Mouse (Mus musculus) R1 (cell line): ENCODE measurements around the gene Aar2.
A peak's percentile ranks its signal among the peaks of the same experiment; 100 is the strongest.

Experiments
- DNase-seq: peaks from one replicate; pipeline ENCODE4 v3.0.0-alpha.2; 2018; ENCODE audit warnings: low read depth, low spot score

The Aar2 gene

DNA sequence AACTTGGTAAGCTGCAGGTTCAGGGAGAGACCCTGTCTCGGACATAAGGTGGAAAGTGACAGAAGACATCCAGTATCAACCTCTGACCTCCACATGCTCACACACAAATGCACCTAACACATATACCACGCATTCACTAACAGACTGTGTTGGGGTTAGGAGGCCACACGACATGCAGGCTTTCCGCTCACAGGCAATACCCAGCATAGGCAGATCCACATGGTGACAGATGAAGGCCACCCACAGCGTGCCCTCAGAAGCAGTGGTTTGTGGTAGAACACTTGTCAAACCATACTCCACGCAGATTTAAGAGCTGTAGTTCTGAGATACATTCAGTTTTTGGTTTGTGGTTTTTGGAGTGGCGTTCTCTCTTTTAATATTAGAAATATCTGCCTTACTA lies 21.3 kb downstream of the Aar2 start:
- DNase-seq: no peak

DNA sequence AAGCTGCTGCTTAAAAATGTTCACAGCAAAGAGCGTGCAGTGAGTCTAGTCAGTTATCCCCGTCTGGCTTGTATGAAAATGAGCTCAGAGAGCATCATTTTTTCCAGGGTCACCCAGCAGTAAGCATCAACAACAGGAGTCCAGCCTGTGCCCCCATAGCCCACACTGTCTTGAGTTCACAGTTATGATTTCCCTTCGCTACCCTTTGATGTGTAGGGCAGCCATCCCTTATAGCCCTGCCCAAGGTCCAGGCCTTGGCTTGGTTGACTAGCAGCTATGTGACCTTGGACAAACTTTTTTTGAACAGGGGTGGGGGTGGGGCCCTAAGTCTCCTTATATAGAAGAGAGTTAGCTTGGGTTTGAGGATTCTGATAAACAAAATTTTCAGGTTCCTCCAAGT lies 21.9 kb downstream of the Aar2 start:
- no peak for DNase-seq

DNA sequence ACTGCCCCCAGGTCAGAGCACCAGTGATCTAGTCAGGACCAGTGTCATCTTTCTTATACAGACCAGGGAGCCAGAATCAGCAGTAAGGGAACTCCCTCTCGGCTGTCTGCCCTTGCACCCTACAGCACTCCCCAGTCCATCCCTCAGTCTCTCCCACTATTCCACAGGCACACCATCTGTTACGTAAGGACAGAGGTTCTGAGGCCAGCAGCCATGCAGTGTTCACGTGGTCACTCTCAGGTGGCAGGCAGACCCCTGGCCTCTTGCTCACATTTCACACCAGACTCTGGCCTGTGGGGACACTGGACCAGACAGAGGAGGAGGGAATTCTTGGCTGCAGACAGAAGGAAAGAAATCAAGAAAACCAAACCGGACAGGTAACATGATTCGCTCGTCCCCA lies 24.1 kb downstream of the Aar2 start:
- DNase-seq: no peak

DNA sequence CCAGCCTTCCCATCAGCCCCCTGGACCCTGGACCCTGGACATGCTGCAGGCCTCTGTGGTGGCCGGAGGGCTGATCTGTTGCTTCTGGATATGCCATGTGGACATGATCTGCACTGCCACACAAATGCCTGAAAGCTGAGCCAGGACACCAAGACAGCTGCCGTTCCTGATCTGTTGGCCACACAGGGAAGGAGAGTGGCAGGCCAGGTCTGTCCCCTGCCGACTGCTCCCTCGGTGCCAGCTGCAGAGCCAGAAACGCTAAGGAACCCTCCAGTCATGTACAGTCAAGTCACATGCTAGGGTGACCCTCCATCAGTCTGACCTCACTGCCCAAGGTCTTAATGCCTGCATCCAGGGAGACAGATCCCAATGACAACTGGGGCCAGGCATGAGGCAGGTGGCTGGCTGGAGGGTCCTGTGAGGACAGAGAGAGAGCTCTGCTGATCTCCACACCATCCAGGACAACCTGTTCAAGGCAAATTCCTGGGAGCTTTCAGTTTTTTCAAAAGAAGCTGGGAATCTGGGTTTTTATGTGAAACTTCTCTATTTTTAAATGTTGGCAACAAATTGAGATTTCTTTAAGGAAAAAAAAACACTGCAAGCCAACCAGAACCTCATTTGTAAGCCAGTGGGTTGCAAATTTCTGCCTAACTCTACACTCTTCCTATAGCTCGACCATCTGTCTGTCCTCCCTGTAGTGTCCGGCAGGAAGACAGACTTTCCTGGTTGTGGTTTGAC lies 29.6 kb downstream of the Aar2 start:
- DNase-seq: no peak

DNA sequence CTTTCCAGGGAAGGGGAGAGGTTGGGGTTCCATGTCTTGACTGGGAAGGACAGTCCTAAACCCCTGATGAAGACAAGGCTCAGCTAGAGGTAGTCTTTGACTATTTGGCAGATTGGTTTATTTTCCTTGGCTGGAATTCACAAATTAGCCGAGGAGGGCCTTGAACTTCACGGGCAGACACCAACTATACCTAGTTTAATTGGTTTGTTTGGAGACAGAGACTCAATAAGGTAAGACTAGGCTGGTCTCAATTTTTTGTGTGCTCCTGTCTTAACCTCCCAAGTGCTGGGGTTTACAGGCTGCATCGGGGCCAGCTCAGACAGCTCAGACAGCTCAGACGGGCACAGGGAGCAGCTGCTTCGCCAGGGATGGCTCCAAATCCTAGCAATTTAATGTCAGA lies 33.1 kb downstream of the Aar2 start:
- no peak for DNase-seq

DNA sequence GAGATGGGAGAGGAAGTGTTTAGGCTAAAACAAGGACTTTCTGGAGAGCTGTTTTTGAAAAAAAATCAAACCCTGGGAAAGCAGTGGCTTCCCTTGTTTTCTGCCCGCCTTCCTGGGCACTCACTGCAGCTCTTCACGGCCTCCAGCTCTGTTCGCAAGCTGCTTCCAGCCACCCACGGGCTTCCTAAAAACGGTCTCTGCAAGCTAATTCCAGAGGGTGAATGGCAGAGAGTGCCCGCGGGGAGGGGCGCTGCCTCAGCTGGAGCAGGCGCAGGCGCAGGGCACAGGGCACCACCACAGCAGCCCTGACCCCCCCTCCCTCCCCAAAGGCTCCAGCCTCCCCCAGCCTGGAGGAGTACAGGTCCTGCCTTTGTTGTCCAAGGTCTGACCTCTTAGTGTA lies 33.9 kb downstream of the Aar2 start:
- no peak for DNase-seq

DNA sequence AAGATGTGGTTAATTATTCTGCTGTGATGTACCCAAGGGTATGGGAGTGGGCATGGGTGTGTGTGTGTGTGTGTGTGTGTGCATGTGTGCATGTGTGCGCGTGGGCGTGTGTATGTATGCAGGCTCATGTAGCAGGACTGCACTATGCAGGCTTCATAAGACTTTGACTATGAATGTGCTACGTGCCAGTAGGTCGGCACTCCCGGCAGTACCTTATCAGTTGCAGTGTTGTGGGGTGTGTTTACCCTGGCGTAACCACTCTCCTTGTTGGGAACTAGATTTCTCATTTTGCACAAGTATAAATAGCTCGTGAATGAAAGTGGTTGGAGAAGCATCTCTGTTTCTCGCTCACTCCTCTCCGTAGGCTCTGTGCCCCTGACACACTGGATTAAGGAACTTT lies 35.5 kb downstream of the Aar2 start:
- DNase-seq: no peak

DNA sequence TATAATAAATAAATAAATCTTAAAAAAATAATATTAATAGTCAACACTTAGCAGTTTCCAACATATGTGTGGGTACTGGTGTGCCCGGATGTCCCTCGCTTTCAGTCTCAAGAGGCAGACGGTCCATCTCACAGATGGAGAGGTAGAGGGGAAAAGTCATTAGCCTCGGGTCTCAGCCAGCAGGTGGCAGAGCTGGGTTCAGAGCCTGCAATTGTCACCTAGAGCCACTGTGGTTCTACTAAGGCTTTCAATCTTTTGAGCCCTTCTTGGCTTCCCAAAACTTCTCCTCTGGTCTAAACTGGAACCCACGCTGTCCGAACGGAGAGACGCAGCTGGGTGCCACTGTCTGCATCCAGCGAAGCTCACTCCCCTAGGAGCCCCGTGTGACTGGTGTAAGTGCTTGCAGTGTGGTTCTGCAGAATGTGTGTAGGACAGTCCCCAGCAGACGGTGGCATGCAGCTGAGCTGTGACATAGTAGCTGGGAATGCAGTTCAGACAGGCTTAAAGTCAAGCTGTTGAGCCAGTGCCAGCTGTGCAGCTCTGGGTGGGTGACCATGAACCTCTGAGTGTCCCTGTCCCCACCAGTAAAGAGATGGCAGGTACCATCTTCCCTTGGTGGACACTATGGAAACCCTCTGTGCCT lies 36.9 kb downstream of the Aar2 start:
- peak; percentile 51 for DNase-seq

DNA sequence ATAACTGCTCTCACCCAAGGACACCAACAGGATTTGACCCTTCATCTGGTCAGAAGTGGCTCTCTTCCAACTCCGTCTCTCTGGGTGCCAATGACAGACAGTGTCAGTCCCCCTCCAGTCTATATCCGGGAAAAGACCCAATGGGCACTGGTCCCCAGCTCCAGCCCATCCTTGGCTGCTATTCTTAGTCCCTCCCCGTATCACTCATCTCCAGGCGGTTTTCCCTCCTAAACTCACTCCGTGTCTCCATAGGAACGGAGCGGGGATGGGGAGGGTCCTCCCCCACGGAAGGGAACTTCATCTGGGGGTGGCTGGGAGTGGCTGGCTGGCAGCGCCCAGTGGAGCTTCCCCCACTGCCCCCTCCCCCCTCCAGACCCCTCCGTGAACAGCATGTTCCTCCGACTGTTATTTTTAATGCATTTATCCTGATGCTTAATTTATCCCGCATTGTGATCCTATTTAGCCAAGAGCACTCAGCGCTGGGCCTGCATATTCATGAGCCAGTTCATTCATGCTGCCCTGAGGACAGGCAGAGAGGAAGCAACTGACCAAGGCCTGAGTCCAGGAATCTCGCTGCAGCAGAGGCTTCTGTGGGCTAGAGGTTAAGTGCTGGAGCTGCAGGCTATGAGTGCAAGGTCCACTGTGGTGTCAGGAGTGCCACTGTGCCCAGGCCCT lies 37.5 kb downstream of the Aar2 start:
- DNase-seq: no peak

DNA sequence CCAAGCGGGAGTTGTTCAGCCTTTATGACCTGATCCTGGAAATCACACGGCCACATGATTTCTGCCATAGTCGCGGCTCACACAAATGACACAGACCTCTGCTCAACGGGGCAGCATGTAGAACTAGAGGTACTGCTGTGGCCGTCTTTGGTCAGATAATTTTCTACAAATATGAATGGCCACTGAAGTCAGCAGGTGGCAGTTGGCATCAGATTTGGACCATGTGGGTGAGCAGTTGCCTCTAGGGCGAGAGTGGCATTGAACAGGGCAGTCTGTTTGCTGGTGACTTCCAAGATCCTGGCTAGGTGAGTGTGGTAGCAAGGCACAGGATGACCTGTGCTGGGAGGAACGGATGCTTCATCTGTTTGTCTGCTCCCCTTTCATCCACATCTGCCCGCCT lies 42.1 kb downstream of the Aar2 start:
- no peak for DNase-seq

DNA sequence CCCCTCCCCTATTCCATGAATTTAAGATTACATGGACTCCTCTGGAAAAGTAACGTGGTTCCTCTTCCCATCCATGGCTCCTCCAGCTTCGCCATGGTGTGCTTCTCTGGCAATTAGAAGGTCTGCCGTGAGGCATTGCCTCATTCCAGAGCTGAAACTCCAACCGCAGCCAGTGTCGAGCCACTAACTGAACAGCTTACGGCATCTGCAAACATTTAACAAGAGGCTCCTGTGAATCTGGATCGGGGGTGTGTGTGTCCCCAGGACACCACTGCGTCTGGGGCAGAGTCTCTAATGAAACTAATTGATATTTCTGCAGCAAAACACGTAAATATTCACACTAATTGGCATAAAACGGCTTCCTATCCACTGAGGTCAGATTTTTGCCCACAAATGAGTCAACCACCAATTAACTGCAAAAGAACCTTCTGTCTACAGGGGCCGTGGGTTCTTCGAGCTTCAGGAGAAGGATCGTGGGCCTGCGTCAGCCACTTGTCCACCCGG lies 47.7 kb downstream of the Aar2 start:
- no peak for DNase-seq

DNA sequence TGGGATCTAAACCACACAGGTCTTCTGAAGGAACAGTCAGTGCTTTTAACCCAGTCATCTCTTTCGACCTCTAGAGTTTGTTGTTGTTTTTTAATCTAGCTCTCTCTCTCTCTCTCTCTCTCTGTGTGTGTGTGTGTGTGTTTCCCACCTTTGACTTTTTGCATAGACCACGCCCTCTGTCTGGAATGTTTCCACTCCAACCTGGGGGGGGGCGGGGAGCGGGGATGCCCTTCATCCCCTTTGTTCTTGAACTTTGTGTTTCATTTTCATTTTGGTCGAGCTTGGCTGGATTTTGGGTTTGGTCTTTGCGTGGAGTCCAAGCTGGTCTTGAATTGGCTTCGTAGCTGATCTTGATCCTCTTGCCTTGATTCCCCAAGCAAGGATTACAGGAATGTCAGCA lies 55.2 kb downstream of the Aar2 start:
- DNase-seq: peak; percentile 77

DNA sequence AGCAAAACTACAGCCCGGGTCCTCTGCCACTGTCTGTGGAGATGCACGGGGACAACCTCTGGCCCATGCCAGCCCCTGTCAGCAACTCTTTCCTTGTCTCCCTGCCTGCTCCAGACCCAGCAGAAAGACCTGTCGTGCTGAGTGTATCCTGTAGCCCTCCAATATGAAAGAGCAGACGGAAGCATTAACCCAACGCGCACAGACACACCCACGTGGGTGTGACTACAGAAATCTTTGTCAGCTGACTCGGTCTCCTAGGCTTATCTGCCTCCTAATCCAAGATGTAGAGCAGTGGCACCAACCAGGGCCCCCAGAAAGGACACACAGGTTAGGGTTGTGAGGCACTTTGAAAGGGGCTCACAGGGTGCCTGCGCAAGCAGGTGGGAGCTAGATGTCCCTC lies 56.3 kb downstream of the Aar2 start:
- DNase-seq: peak; percentile 58

DNA sequence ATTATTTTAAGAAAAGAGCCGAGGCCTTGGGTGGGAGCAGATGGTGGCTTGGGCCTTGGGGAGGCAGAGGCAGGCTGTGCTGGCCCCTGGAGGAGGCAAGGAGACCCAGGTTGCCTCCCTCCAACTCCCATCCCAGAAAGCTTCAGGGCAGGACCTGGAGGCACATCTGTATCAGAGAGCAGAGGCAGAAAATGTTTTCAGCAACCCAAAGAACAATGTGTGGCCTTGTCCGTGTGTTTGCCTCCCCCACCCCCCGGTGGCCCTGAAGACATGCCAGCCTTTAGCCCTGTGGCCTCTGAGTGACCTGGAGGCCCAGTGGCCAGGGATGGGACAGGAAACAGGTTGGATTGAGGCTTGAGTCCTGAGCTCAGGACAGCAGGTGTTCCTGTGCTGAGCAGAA lies 57.8 kb downstream of the Aar2 start:
- DNase-seq: no peak

DNA sequence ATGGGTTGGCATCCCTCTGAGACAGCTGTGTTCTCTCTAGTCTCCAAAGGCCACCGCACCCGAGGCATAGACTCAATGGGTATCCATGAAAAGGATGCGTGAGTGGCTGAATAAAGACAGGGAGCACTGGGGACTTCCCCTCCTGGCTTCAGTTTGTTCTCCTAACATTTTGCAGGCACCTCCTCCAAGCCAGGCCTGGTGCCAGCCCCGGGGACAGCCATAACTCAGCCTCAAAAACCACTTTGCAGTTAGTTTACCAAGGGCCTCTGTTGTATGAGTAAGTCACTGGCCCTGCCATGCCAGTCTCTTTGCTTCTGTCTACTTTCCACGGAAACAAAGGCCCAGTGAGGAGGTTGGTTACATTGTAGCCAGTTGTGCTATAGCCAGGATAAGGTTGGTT lies 58.6 kb downstream of the Aar2 start:
- no peak for DNase-seq

DNA sequence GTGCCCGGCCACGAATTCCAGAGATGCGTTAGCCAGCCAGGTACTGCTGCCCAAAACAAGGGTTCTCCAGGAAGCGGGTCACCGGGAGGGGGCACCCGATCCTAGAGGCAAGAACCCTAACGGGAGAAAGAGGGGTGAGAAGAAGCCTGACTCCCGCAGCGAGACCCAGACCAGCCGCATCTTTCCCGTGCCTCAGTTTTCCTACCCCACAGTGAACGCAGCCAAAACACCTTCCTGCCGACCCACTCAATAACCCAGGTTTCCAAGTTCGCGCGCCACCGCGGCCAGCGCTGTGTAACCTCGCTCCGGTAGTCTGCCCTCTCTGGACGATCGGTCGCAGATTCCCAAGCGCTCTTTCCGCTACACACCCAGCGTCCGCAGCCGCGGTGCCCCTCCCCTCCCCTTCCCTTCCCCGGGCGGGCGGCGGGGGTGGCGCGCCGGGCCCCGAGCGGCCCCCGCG lies 65.7 kb downstream of the Aar2 start:
- peak; percentile 71 for DNase-seq

DNA sequence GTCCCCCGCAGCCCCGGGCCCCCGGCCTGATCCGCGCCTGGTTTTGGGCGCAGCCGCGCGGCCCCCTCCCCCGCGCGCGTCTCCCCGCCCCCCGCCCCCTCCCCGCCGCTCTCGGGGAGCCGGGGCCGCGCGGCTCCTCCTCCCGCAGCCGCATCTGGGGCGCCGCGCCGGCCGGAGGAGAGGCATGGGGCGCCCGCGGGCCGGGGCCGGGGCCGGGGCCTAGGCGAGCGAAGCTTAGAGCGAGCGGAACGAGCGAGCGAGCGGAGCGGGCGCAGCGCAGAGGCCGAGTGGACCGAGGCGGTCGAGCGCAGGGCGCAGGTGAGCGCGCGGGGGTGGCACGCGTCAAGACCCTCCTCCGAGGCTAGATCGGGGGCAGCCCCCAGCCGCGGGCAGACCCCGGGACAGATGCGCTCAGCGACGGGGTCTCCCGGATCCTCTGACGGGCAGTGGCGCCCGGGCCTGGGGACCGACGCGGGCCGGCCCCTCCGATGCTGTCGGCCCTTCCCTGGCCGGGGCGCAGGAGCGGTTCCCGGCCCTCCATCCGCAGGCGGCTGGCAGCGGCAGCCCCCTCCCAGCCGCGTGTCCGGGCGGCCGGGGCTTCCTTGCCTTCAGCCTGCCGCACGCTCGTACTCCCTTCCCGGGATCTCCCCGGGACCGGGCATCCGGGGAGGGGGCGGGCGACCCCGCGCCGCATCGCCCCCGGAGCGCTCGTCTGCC lies 66.3 kb downstream of the Aar2 start, which contains the start of gene Dlgap4:
Gene Dlgap4, plus strand, starts transcription at position 165 of the 717 bp plus-strand sequence.
- DNase-seq: peak; percentile 45

DNA sequence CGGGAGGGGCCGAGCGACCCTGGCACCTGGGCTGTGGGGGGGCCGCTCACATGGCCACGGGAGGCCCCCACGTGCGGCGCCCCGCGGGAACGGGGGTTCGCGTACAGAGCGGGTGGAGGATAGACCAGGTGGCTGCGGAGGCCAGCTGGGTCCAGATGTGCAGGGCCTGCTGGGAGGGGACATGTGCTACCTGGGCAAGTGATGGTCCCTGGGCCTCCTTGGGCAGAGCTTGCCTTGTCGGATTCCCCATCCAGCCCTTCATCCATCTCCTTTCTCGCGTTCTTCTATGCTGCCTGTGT lies 66.8 kb downstream of the Aar2 start:
- DNase-seq: peak; percentile 35

DNA sequence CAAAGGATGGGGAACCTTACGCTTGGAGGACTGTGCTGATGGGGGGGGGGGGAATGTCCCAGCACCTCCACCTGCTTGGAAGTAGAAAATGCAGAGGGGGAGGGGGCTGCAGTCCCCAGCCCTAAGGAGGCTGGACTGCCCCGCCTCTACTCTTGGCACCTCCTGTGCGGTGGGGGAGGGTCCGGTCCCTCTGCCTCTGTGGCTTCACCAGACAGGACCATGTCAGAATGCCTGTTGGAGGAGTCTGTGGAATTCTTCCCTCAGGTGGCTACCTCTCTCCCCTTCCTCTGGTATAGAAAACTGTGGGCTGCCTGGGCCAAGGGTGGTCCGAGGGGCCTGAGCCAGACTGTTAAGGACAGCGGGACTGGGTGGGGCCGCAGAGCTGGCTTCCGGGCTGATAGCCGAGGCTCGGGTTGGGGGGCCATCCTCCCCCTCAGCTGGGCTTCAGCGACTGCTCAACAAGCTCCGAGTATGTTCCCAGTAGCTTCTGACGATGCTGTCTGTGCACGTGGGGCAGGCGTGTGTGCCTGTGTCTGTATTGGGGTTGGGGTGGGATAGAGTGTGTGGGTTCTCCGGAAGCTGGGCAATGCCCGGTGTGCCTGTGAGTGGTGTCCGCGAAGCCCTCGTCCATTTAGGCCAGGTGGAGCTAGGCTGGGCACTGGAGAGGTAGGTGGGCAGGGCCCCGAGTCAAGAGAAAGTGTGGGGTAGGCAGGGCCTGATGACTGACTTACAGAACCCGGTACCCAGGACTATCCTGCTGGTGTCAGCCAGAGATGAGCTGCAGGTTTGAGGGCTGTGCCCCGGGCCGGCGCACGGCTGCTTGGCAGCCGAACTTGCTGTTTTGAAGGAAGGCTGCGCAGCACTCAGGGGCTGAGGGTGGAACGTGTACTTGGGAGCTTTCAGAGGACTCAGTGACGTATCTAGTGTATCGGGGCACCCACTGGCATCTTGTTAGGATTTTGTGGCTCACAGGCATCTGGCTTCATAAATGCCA lies 67.6 kb downstream of the Aar2 start:
- peak; percentile 30 for DNase-seq

DNA sequence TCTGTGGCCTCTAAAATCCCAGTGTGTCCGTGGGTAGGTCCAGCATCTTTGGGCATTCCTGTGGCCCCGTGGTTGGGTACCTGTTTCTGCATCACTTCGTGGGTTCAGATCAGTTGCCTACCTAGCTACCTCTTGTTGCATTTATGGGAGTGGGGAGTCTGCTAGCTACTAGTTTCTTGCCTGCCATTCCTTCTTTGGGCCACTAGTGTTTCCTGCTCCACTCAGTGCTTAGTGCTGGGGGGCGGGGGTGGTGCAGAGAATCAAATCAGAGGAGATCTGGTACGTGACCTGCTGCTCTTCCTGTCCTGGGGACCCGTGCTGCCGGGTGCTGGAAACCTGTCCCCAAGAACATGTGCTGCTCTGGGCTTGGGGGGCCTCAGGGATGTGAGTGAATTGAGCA lies 69.1 kb downstream of the Aar2 start:
- DNase-seq: no peak

DNA sequence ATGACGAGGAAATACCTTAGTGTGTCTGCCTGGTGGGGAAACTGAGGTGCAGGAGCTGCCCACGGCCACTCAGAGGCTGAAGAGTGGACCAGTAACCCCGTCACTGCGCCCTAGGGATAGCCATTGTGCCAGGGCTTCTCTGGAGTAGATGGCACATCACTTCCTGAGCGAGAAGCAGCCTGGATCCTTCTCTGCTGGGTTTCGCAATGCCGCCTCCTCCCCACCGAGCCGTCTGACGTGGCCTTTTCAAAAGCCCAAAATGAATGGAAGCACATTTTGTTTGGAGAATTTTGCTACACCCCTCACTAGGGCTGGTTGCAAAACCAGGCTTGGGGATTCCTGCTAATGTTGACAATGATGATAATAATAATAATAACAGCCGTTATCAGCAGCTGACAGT lies 70.2 kb downstream of the Aar2 start:
- no peak for DNase-seq
